Mouse (Mus musculus) left cerebral cortex, postnatal 36 days (tissue): ENCODE results near the gene Pi4k2b. TPM values are rescaled to one million over a fixed set of nuclear protein-coding genes. Genes with fewer than 3 reads are reported as not detected.
A peak's percentile ranks its signal among the peaks of the same experiment; 100 is the strongest.
"Not testable (repeated sequence)": the region's sequence is repeated elsewhere in the genome, so short reads cannot be mapped to it uniquely, and the experiment has no call there.

Experiments
- DNase-seq, 2 experiments: peaks; one replicate each; pipeline ENCODE4 v3.0.0; 2021 to 2022; ENCODE audit warnings: low spot score in 2 of 2, mixed read lengths in 1 of 2
- intact Hi-C: fragments of 180-260 bp; cut with DNase I; formaldehyde crosslinking; loops from one replicate; pipeline ENCODE4 v1.15.1; 2025
- total RNA-seq, 2 experiments: library from RNA; stranded (reverse); gene quantifications; 2 replicates each; pipeline ENCODE4 v1.2.3; 2021

Pi4k2b gene
- total RNA-seq, 2 experiments from 2014 or later: 2.2 to 2.3 TPM

DNA sequence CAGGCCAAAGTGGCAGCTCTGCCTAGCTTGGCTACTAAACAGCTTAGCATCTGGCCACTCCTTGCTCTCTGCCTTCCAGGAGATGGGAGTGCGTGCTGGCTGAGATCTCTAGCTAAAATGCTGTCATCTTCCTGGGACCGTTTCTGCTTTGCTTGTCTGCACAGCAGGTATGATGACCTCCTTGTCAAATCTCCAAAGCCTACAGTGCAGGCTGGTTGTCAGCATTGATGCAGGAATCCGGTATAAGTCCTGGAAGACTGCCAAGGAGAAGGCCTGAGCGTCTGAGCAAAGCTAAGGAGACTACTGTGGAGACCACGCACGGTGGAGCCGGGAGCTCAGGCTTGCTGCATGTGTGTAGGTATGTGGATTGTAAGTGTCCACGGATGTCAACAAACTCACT lies 33.9 kb downstream of the Pi4k2b start, which contains the start of gene Zcchc4:
Zcchc4 (plus strand) TSS at position 173 of the 400 bp plus-strand sequence.
- intact Hi-C loops: no loop called here
- no peak for DNase-seq

DNA sequence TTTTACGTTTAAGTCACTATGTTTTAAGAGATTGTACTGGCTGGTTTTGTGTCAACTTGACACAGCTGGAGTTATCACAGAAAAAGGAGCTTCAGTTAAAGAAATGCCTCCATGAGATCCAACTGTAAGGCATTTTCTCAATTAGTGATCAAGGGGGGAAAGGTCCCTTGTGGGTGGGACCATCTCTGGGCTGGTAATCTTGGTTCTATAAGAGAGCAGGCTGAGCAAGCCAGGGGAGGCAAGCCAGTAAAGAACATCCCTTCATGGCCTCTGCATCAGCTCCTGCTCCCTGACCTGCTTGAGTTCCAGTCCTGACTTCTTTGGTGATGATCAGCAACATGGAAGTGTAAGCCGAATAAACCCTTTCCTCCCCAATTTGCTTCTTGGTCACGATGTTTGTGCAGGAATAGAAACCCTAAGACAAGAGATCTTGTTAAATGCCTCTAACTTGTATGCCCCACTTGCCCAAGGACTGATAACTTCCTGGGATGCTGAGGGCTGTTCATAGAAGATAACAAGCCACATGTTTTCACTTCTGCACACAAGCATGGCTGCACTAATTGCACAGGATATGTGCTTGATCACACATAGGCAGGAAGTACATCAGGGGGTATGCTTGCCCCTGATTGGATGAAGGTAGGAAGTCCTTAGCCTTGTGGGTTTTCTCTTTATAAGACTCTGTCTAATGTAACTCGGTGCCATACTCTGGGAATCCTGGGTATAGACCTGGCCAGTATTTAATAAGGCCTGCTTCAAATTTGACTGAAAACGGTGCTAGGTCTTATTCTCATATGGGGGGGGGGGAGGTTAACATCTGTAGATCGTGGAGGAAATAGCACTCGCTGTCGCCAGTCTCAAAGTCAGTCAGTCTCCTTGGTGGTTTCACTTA lies 35.3 kb downstream of the Pi4k2b start:
- DNase-seq, intact Hi-C loops: not testable (repeated sequence)

DNA sequence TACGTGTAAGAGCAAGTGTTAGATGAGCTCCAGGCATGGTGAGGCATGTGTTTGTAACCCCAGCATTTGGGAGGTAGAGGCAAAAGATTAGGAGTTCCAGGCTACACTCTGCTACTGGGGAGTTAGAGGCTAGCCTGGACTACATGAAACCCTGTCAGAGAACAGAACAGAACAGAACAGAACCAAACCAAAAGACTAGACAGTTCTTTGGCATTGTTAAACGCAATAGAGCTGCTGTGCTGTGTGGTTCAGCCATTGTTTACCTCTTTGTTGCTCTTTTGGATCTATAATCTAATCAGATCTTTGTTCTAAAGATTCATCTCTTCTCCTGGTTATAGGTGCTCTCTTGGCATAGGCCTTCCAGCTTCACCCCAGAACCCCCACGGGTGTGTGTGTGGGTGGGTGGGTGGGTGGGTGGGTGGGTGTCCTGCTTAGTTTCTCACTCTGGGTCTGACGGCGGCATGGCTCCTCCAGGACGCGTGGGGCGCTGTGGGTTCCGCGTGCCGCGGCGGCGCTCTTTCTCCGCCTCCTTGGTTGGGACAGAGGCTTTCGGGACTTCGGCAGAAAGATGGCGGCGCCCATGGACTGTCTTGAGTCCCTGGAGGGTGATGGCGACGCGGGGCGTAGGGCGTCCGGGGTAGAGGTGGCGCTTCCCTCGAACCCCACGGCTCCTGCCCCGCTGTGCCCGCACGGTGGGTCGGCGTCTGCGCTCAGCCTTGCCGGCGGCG lies 41.3 kb downstream of the Pi4k2b start:
- DNase-seq: peak; percentile 88 to 89
- intact Hi-C loops: loop anchor here (10.0 kb wide), 1 partner anchor 118 kb away; the partner anchor contains the start of gene Sepsecs

DNA sequence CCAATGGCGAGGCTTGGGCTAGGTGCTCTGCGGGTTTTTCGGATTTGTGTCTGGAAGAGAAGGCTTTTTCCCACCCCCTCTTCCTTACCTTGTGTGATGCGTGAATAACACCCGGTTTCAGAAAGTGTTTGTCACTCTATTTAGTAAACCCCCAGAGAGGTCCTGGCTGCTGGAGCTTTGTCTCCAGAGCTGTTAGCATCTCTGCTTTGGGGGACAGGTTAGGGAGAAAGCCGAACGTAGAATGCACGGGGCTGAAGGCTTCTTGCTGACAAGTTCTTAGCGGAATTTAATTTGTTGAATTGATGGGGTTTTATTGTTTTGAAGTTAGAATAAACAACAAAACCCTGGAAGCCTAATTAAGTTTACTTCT lies 41.9 kb downstream of the Pi4k2b start:
- DNase-seq: no peak
- intact Hi-C loops: loop anchor here (10.0 kb wide), 1 partner anchor 118 kb away; the partner anchor contains the start of gene Sepsecs

DNA sequence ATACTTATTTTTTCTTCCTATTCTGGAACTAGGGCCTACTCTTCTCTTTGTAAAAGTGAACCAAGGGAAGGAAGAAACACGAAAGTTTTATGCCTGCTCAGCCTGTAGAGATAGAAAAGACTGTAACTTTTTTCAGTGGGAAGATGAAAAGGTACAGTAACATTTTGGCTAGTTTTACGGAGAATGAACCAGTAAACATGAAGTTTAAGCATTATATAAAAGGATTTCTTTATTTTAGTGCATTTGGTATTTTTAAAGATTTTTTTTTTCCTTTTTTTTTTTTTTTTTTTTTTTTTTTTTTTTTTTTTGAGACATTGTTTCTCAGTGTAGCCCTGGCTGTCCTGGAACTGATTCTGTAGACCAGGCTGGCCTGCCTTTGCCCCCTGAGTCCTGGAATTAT lies 42.6 kb downstream of the Pi4k2b start:
- intact Hi-C loops: loop anchor here (10.0 kb wide), 1 partner anchor 119 kb away; the partner anchor contains the start of gene Sepsecs

DNA sequence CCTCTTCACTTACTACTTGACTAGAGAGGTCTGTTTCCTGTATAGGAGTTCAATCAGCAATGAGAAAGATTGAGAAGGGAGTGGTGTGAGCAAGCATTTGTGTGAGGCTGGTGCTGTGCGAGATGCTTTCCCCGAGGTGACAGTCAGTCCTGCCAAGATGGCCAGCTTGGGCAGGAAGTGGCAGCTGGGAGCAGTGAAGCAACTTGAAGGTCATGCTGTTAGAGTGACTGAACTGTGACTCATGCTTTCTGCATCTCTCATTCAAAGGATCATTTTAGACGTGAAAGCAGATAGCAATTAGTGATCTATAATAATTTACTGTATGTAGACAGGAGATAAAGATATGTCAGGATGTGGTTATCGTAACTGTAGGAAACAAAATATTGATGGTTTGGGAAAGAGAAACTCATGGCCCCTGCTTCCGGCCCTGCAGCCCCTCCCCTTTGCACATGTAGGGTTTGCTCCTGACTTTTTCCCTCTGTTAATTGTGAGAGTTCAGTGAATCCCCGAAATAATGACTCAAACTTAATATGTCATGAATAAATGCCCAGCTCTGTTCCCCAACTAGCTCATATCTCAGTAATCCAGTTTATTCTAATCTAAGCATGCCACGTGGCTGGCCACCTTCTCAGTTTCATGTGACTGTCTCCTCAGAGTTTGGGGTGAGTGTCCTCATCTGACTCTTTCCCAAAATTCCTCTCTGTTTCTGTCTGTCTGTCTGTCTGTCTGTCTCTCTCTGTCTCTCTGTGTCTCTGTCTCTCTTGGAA lies 45.4 kb downstream of the Pi4k2b start:
- intact Hi-C loops: loop anchor here (10.0 kb wide), 1 partner anchor 122 kb away; the partner anchor contains the start of gene Sepsecs
- no peak for DNase-seq

More for the DNA sequence above, 42.6 kb downstream of the Pi4k2b start:
- no peak for DNase-seq

DNA sequence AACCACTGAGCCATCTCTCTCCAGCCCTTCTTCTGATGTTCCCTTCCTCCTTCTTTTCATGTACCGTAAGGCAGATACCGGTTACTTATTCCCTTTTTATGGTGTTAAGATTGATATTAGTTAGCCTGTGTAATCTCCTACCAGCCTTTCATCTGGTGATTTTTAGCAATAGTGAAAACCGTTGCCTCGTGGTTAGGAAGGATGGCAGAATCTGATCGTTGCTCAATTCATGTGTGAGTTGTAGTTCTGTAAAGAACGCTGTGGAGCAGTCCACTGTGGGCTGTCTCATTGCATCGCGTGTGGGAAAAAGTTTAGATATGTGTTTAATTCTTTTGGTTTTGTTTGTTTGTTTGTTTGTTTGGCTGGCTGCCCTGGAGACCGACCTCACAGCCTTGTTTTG lies 51.9 kb downstream of the Pi4k2b start:
- intact Hi-C loops: no loop called here
- no peak for DNase-seq

DNA sequence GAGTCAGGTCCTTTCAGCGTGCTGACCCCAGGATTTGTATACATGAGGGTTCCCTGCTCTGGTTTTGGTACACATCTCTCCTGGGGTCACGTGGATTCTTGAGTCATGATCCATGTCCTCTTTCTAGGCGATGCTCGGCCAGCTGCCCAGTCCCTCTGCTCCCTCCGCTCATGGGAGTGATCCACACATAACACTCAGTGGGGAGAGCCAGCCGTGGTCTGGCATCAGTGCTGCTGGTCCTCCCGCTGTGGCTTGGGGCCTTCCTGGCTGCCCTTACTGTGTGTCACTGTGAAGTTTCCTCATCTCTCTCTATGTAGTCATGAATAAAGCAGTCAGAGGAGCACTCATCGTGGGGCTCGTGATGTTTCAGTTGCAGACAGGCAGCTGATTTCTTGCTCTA lies 52.7 kb downstream of the Pi4k2b start:
- DNase-seq: no peak
- intact Hi-C loops: no loop called here

DNA sequence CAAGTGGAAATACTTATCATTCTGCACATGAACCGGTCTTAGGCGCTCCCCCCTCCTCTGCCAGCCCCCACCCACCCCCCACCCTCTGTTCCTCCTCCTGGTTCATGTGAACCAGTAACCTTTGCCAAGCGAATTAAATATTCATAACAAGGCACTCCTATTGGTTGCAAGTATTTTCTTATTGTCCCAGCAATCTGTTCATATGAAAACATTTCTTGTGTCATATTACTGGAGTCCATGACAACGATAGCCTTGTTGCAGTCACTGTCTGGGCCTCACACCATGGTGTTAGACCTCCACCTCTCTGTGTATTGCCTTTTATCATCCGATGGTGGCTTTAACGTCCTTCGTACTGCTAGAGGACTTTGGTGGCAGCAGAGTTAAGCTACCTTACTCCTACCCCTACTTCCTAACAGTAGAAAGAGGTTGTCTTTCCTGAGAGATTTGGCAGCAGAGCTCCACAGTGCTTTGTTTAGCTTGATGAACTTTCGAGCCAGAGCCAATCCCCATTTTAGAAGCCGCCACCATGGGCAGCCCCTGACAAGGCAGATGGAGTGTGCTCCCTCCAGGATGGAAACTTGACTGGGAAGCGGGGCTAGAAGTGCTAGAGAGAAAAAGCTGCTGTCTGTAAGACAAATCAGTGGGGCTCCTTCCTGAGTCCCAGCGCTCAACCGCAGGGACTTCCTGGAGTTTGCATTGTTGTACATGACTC lies 58.1 kb downstream of the Pi4k2b start:
- DNase-seq: no peak
- intact Hi-C loops: no loop called here

DNA sequence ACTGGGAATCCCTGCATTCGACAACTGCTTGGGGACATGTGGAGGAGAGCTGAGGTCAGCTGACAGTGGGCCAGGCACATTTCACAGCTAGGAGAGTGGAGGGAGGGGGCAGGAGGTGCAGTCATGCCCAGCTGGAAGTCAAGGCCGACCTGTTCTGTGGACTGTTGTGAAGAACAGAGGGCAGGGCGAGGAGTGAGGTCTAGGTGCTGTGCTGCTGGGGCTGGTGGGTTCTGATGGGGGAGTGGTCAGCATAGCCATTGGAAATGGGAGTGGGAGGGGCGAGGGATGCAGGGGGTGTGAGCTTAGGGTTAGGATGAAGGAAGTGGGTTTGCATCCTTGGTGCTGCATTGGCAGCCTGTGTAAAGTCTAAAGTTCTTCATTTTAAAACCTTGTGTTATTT lies 64.4 kb downstream of the Pi4k2b start:
- no peak for DNase-seq
- intact Hi-C loops: no loop called here

DNA sequence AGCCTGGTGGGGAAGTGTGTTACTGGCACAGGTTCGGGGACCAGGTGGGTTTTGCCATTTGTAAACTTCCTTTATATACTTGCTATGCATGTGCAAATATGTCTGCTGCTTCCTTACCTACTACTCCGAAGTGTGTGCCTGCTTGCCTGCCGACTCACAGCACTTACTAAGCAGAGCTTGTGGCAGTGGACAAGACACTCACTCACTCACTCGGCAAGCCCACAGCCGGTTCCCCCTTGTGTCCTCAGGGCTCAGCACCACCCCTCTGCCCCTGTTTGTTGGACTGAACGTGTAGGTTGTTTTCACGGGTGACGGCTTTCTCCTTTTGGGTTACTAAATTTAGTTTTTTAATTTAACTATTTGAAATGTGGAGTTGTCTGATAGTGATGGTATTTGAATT lies 65.0 kb downstream of the Pi4k2b start:
- DNase-seq: no peak
- intact Hi-C loops: no loop called here

DNA sequence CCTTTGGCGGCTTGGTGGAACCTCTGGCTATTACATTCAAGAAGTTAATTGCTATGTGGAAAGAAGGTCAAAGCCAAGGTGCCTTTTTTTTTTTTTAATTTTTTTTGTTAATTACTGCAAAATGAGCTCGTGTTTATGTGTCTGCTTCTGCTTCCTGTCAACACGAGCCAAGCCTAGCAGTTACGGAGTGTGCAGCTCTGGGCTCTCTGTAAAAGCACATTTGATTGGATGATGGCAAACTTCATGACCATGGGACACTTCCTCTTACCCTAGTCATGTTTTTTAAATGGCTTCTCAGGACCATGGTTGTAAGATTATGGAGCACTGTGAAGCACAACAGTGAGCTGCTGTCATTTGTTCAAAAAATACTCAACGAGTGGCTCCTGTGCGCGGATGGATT lies 65.7 kb downstream of the Pi4k2b start:
- DNase-seq: no peak
- intact Hi-C loops: no loop called here

DNA sequence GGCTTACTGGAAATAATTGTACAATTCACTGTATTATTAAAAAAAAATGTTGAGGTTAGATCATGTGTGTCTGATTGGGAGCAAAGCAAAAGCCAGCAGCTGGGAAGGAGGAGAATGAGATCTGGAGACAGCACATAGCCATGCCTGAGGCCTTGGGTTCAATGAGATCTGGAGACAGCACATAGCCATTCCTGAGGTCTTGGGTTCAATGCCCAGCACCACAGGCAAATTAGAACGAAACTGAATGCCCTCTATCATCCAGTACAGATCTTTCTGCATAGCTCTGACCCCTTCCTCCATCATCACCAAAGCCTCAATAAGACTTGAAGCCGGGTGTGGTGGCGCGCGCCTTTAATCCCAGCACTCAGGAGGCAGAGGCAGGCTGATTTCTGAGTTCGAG lies 69.1 kb downstream of the Pi4k2b start:
- DNase-seq: no peak
- intact Hi-C loops: loop anchor here (5.0 kb wide), 1 partner anchor 68 kb away; the partner anchor contains the start of gene Pi4k2b

DNA sequence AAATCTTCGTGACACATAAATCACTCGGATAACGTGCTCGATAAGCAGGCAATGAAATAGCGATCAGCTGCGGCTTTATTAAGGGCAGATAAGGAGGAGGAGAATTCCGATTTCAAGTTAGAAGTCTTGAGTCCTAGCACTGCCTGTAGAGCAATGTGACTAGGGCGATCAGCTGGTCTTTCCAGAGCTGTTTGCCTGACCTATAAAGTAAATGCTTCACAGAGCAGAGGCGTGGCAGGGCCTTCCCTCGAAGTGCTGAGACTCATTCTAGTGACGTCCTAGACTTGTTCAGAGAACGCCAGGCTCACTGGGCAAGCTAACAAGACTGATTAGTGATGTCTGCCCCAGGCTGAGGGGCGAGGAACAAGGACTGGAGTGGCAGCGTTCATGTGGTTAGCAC lies 69.7 kb downstream of the Pi4k2b start:
- DNase-seq: no peak
- intact Hi-C loops: loop anchor here (5.0 kb wide), 1 partner anchor 69 kb away; the partner anchor contains the start of gene Pi4k2b

DNA sequence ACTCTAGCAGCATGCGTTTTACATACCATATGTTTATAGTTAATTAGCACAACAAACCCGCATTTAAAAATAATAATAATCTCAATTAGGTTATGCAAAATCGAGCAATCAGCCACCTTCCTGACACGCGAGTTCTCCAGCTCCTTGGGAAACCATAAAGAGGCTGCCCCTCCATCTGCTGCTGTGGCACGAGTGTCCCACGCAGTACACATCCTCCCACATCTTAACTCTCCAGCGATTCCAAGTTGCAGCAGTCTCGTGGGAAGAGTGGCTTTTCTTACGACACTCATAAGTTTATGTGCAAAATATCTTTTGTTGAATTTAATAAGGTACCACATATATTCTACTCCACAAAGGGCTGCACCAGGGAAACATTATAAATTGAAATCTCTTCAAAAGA lies 71.1 kb downstream of the Pi4k2b start:
- DNase-seq: peak in 1 of 2 experiments; percentile 34
- intact Hi-C loops: loop anchor here (5.0 kb wide), 1 partner anchor 70 kb away; the partner anchor contains the start of gene Pi4k2b

DNA sequence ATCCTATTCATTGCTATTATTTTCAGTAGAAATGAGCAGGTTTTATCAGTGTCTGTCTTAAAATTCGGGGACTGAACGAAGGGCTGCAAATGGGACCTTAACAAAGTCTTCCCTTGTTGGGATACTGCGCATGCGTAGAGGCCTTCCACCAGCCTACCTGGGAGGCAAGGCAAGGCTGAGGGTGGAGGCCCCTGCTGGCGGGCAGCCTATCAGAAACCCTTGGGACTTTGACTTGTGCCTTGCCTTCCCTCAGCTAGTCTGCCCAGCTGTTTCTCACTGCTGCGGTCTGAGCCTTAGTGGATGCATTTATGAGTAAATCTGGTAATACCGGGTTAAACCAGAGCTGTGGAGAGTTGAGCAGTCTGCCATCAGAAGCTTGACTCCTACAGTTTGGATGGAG lies 71.9 kb downstream of the Pi4k2b start:
- intact Hi-C loops: loop anchor here (5.0 kb wide), 1 partner anchor 71 kb away; the partner anchor contains the start of gene Pi4k2b

DNA sequence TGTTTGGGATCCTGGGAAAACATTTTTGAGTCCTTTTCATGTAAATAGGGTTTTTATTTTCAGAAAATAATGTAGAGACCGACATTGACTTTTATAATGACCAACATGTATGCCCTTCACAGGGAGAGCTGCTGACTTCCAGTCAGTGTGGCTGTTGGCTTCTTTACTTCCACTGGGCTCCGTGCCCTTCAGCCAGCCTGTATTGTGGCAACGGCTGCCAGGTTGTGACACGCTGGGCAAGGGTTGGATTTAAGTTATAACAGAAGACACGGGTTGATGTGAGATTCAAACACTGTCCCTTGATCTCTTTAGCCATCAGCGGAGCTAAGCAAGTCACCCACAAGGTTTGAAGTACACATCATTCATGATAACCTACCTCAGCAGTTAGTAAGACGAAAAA lies 77.3 kb downstream of the Pi4k2b start:
- intact Hi-C loops: loop anchor here (5.0 kb wide), 1 partner anchor 146 kb away; no protein-coding TSS in a partner anchor
- DNase-seq: no peak

More for the DNA sequence above, 71.9 kb downstream of the Pi4k2b start:
- DNase-seq: no peak
